Mouse (Mus musculus): ENCODE measurements around the gene Astn2.

Gene Astn2

GRCm38 (mm10) chr4:66158714-66159113 lies 245.7 kb downstream of the Astn2 start:
- no peak for DNase-seq

DNA sequence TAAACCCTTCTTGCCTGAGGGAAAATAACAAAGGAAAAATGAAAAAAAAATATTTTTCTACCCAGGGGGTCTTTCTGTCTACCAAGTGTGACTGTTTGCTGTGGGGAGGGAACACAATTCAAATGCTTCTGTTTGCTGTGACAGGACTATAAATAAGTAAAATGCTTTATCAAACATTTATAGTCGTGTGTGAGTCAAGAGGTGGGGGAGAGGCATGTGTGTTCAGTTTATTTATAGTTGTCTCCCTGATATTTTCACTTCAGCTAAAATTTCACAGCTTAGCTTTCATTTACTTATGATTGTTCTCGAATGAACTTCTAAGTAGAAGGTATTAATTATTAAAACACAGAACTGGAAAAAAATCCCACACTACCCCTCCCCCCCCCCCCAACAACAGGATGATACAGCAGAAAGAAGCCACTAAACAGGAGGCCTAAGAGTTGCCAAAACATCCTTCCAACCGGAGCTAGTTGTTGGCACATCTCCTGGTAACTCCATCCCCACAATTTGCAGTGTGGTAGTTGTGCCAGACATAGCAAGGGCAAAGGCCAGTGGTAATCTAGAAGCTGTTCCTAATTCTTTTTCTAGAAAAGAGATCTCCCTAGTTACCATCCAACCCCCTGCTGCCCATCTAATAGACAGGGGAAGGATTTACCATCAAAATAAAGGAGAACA lies 246.8 kb downstream of the Astn2 start:
- DNase-seq: no peak

- DNase-seq: no peak
These were observed 257.9 kb downstream of the Astn2 start for GRCm38 (mm10) chr4:66146546-66146945.

GRCm38 (mm10) chr4:66126181-66126580 lies 278.2 kb downstream of the Astn2 start:
- peak; percentile 33 for DNase-seq

DNA sequence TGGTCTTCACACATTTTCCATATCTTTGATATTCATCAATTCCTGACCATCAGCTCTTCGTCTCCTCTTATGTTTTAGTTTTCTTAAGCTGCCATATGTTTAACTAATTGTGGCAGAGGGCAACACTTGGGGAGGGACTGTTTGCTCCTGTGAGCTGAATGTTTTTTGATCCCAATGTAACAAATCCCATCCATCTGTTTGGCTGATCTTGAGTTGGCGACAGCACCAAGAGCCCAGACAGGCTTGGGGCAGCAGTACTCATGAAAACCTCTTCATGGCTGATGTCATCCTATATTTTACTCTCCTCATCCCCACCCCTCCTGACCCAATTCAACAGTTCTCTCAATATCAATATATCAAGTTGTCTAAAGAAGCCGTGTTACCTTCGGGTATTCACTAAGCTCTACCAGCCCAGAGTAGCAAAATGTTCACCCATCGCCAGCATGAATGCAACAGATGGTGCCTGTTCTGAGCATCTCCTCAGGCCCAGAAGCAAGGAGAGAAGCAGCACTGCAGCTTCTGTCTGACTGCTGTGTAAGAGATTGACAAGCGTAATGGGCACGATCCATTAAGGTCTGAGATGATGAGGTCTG lies 281.5 kb downstream of the Astn2 start:
- DNase-seq: no peak

GRCm38 (mm10) chr4:66114243-66114642 lies 290.2 kb downstream of the Astn2 start:
- no peak for DNase-seq

GRCm38 (mm10) chr4:66102037-66102436 lies 302.4 kb downstream of the Astn2 start:
- no peak for DNase-seq

- no peak for DNase-seq
These were observed 306.8 kb downstream of the Astn2 start for GRCm38 (mm10) chr4:66097629-66098028.

- no peak for DNase-seq
These were observed 308.3 kb downstream of the Astn2 start for GRCm38 (mm10) chr4:66096104-66096503.

GRCm38 (mm10) chr4:66057161-66057560 lies 347.2 kb downstream of the Astn2 start:
- DNase-seq: no peak

DNA sequence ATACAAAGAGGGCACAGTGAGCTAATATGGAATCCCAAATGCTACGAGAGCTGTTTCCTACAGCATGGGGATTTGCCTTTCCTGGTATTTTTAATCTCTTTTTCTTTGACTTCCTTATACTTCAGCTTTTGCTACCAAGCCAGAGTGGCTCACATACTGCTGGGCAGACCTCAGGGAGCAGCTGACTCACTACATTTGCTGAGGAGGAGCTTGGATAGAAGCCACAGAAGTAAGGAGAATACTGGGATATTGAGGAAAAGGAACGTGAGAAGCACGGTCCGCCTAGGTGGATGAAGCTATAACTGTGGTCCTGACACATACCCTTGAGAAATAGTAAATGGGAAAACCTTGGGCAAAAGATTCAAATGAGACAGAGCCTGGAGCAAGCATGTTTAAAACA lies 348.7 kb downstream of the Astn2 start:
- DNase-seq: no peak

DNA sequence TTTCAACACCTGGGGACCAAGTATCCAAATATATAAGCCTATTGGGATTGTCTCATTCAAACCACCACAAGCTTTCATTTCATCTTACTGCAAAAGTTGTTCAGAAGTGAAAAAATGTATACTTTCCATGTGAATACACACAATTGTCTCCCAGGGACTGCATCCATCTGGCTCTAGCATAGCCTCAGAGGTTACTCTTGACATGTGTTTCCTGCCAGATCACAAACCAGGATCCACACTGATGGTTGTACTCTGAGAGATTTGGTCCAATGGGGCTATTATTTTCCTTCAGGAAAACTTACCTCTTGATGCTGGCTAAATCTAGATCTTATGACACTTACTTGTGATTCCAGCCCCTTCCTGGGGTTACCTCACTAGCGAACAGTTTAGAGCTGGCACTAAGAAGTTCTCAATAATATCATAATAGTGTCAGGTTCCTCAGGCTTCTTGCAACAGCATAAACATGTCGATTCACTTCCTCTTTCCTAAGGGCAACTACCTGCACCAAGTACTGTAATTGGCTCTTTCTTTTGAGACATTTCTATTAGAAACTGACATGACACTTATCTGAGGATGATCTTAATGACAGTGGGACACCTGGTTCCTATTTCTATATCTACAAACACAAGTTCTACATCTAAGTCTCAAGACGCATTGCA lies 361.3 kb downstream of the Astn2 start:
- DNase-seq: no peak

- DNase-seq: no peak
These were observed 370.6 kb downstream of the Astn2 start for GRCm38 (mm10) chr4:66033826-66034225.

DNA sequence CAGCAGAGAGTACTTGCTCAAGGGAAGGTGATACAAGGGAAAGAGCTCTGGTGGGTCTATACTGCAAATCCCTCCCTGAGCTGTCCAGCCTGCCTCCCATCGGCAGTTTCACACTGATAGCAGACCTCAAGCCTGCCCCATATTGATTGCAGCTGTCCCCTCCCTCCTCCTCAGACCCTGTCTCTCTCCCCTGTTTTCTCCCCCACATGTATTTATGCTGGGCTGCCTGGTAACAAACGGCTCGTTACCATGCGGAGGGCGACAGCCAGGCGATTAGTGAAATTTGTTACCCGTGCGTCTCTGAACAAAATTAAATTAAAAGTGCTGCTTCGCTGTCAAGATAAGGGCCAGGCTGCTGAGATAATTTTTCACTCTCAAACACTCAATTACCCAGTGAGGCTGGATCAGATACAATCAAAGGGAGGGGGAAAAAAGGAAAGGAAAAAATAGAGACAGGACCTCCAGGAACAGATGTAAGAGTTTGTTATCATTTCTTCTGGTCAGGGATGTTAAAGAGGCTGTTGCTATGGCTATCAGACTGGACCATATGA lies 373.0 kb downstream of the Astn2 start:
- DNase-seq: no peak

GRCm38 (mm10) chr4:66029901-66030300 lies 374.5 kb downstream of the Astn2 start:
- no peak for DNase-seq

DNA sequence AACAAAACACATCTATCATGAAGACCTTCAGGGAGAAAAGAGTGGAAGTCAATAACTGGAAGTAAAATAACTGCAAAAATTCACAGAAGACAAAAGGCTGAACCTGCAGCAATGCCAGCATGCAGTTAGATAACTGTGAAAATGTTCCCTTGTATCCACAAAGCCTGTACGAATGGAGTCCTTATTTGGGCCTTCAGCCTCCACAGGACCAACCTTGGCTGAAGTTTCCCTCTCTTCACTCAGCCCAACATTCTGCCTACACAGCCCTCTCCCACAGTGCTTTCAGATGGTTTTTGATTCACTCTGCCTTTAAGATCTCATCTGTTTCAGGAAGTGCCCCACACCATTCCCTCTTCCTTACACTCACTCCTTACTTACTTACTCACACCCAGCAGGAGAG lies 376.5 kb downstream of the Astn2 start:
- DNase-seq: no peak

DNA sequence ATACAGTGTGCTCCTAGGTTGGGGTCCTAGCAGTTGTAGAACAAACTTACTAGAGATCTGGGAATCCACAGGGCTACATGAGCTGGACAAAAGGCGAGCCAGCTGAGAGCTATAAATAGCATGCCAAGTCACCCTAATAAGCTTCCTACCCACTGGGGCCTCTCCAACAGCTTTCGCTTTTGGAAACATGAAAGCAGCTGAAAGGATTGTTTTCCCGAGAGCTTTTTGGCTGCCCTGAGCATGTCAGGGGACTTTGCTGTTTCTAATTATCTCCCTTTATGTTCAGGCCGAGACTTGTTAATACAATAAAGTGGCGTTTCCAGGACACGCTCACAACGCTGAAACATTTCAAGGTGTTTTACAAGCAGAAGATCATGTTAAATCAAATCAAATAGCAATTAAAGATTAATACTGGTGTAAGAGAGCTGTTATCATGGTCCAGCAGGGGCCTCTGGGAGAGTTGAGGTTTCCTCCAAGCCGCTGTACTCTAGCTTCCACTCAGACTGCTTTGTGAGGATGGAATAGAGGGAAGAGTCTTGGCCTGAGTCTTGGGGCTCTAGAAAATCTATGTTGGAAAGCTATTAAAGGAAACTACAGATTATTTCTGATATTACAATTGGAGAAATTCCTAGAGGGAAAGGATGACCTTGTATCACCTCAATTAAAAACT lies 378.9 kb downstream of the Astn2 start:
- DNase-seq: peak; percentile 36

DNA sequence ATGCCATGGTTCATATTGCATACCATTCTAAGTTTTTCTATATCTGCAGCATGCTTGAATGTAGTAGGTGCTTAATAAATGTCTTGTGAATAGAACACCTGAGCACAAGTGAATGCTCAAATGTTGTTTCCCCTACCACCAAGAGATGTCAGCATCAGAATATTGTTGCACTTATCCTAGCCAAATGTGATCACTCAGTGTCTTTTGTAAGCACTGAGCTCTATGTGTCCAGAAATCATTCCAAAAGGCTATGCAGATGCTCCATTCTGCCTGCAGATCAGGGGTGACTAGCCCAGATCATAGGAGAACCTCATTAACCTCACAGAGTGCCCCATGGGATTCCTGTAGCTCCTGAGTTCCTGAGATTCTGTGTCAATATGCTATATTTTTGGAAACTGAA lies 401.5 kb downstream of the Astn2 start:
- DNase-seq: no peak

DNA sequence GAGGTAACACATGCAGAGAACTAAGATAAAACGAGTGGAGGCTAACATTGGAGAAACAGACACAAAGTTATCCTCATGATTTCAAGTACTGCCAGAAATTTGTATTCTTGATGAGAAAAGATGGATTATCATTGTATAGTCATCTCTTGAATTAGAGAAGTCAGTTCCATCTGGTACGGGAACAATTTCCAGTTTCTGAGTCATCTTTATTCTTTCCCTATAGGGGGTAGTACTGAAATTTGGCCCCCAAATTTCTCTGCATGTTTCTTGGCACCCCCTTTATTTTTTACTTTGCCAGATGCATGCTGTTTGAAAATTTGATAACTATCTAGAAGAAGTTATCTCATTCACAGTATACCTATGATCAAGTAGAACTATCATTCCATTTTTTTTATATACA lies 420.8 kb downstream of the Astn2 start:
- DNase-seq: no peak

GRCm38 (mm10) chr4:65982882-65983281 lies 421.5 kb downstream of the Astn2 start:
- no peak for DNase-seq

DNA sequence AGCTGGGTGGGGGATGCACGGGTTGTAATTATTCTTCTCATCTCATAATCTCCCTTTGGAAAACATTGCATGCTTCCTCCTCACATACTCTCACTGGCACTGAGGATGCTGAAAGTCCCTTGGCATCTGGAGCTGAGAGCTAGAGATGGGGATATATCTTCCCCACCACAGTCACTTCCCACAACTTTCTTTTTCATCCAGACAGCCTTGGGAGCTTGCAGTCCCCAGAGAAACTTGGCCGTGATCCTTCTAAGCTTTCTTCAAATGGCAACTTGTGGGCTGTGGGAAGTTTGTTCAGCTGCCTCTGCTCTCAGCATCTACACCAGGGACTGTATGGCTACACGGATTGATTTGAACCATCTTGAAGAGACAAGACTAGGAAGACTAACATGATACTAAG lies 428.2 kb downstream of the Astn2 start:
- DNase-seq: peak; percentile 59

GRCm38 (mm10) chr4:65972395-65972794 lies 432.0 kb downstream of the Astn2 start:
- DNase-seq: no peak

GRCm38 (mm10) chr4:65969318-65969717 lies 435.1 kb downstream of the Astn2 start:
- no peak for DNase-seq

DNA sequence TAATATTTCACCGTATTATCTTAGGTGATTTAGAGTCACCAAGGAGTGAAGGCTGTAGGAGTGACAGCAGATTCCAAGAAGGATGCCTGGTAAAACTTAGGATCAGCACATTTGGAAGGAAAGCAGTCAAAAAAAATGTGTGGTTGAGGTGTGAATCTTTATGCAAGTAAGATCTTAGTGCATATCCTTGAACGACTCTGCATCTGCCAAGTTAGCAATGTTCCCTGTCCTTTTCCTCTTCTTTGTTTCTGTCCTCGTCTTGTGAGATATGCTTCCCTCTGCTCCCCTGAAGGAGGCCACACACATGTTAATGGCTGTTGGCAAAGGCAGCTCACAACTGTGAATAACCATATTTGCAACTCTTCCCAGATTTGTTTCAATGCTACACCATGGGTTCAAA lies 439.8 kb downstream of the Astn2 start:
- DNase-seq: no peak
